Mouse (Mus musculus) forebrain, embryonic 13.5 days (tissue): ENCODE measurements around the gene Osm. TPM values are rescaled to one million over a fixed set of nuclear protein-coding genes. Genes with fewer than 3 reads are reported as not detected.

ENCODE experiments used
- ATAC-seq: fragments of 200-750 bp; cut with Nextera tagmentation; 2 replicates; pipeline ENCODE4 v1.8.0; 2017
- H3K27ac ChIP-seq: fragments of 300-500 bp; sonication (generic); 2 replicates; pipeline ENCODE4 v1.5.1; 2015; ENCODE audit warnings: inconsistent platforms, mild to moderate bottlenecking, moderate library complexity
- H3K27me3 ChIP-seq: fragments of 300-500 bp; sonication (generic); 2 replicates; pipeline ENCODE4 v1.6.1; 2015; ENCODE audit warnings: mild to moderate bottlenecking, inconsistent platforms
- H3K36me3 ChIP-seq: fragments of 300-500 bp; sonication (generic); 2 replicates; pipeline ENCODE4 v1.6.1; 2015; ENCODE audit warnings: mild to moderate bottlenecking, inconsistent platforms; ENCODE audit not compliant: poor library complexity, severe bottlenecking
- H3K4me1 ChIP-seq: fragments of 300-500 bp; sonication (generic); 2 replicates; pipeline ENCODE4 v1.6.1; 2015; ENCODE audit warnings: inconsistent platforms
- H3K4me2 ChIP-seq: fragments of 300-500 bp; sonication (generic); 2 replicates; pipeline ENCODE4 v1.6.1; 2015; ENCODE audit warnings: inconsistent platforms, mild to moderate bottlenecking, moderate library complexity
- H3K4me3 ChIP-seq: fragments of 300-500 bp; sonication (generic); 2 replicates; pipeline ENCODE4 v1.5.1; 2015; ENCODE audit warnings: mild to moderate bottlenecking, inconsistent platforms
- H3K9ac ChIP-seq: fragments of 300-500 bp; sonication (generic); 2 replicates; pipeline ENCODE4 v1.6.1; 2015; ENCODE audit warnings: mild to moderate bottlenecking, inconsistent platforms
- H3K9me3 ChIP-seq: fragments of 300-500 bp; sonication (generic); replicated peaks from 2 replicates; pipeline ENCODE4 v1.6.1; 2016; ENCODE audit warnings: inconsistent platforms
- WGBS: fragments of 180-500 bp; shearing (Covaris S2); methylation state at CpG from one replicate; pipeline ENCODE4 v1.1.7; 2015; 5-methylcytosine and 5-hydroxymethylcytosine counted together
- polyA plus RNA-seq: library from polyadenylated mRNA; unstranded; fragments of >200 nt; fragmentation: Nextera tagmentation; extraction: Ambion mirVana; gene quantifications from 2 replicates; pipeline ENCODE4 v1.2.1, GENCODE M21; 2015

Osm gene
- not detected in 2 replicates for polyA plus RNA-seq

- H3K4me2 ChIP-seq: no peak within 1 kb of the TSS
- no peak within 1 kb of the TSS for H3K4me3 ChIP-seq
- H3K36me3 ChIP-seq: no peaks in the 10 kb centered on the region
- H3K9ac ChIP-seq: no peak within 1 kb of the TSS
- no peak for ATAC-seq
- H3K27me3 ChIP-seq: no peaks in the 10 kb centered on the region
- no peaks in the 10 kb centered on the region for H3K4me1 ChIP-seq
- no peaks in the 10 kb centered on the region for H3K9me3 ChIP-seq
- no peak within 1 kb of the TSS for H3K27ac ChIP-seq
- WGBS: 69% methylated on average over 16 of the region's 16 CpGs
These were observed at the start of gene Osm for GRCm38 (mm10) chr11:4235665-4236545. Gene Osm (plus strand): TSS chr11:4236420.

- Histone ChIP-seq H3K9me3 (no peaks in the 10 kb centered on the region), H3K27me3 (no peaks in the 10 kb centered on the region), H3K4me3 (peak within 1 kb of the TSS; percentile 79), H3K4me1 (peaks cover 23% of the 10 kb centered on the region), H3K36me3 (peaks cover 24% of the 10 kb centered on the region), H3K27ac (peak within 1 kb of the TSS; percentile 31; the same call in 1 of the 2 replicates), H3K4me2 (peak within 1 kb of the TSS; percentile 88), H3K9ac (peak within 1 kb of the TSS; percentile 93)
- peak; percentile 99 for ATAC-seq
- under 1% methylated on average over 48 of the region's 71 CpGs for WGBS
These were observed 49.5 kb upstream of the Osm start, which contains the start of gene Tbc1d10a for GRCm38 (mm10) chr11:4186486-4187317. Gene Tbc1d10a (plus strand): TSS chr11:4186789.

DNA sequence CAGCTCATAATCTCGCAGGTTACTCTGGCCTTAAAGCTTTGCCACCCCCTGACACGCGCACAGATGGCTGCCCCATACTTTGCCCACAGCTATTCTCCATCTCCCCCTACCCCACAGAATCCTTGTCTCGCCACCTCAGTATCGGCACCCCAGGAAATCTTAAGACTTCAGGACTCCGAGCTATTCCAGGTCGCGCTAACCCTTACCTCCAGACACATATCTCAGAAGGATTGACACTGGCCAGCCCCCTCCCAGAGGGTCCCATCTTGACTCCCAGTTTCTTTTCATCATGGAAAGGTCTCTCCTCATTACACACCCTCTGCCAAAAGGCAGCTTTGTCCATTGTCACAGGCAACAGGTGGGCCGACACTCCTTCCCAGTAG is 48.9 kb upstream of the Osm start:
- no peak; the same call in 1 of the 2 replicates for ATAC-seq
- Histone ChIP-seq H3K4me2 (peak overlapping the region; percentile 88), H3K9me3 (no peaks in the 10 kb centered on the region), H3K27ac (no peak overlapping the region), H3K4me3 (peak overlapping the region; percentile 79), H3K36me3 (peaks cover 19% of the 10 kb centered on the region), H3K4me1 (peaks cover 23% of the 10 kb centered on the region), H3K27me3 (no peaks in the 10 kb centered on the region), H3K9ac (peak overlapping the region; percentile 93)
- WGBS: 12% methylated on average over 9 of the region's 9 CpGs

- Histone ChIP-seq H3K4me1 (peaks cover 15% of the 10 kb centered on the region), H3K27ac (no peak overlapping the region), H3K36me3 (peaks cover 2% of the 10 kb centered on the region; the same call in 1 of the 2 replicates), H3K27me3 (no peaks in the 10 kb centered on the region), H3K9ac (no peak overlapping the region), H3K4me2 (no peak overlapping the region), H3K9me3 (no peaks in the 10 kb centered on the region), H3K4me3 (no peak overlapping the region)
- WGBS: 91% methylated on average over 6 of the region's 6 CpGs
- no peak for ATAC-seq
These were observed 47.0 kb upstream of the Osm start for GRCm38 (mm10) chr11:4189182-4189581.

- Histone ChIP-seq H3K4me1 (peaks cover 15% of the 10 kb centered on the region), H3K27ac (no peak overlapping the region), H3K4me2 (no peak overlapping the region), H3K27me3 (no peaks in the 10 kb centered on the region), H3K9me3 (no peaks in the 10 kb centered on the region), H3K9ac (no peak overlapping the region), H3K36me3 (no peaks in the 10 kb centered on the region), H3K4me3 (no peak overlapping the region)
- ATAC-seq: no peak
- 72% methylated on average over 3 of the region's 3 CpGs for WGBS
These were observed 45.5 kb upstream of the Osm start for GRCm38 (mm10) chr11:4190677-4191076.

GRCm38 (mm10) chr11:4192757-4193156 is 43.5 kb upstream of the Osm start:
- no peak overlapping the region for H3K4me3 ChIP-seq
- H3K9ac ChIP-seq: no peak overlapping the region
- H3K9me3 ChIP-seq: no peaks in the 10 kb centered on the region
- H3K27ac ChIP-seq: no peak overlapping the region
- 76% methylated on average over 3 of the region's 3 CpGs for WGBS
- H3K36me3 ChIP-seq: no peaks in the 10 kb centered on the region
- no peak overlapping the region for H3K4me2 ChIP-seq
- H3K4me1 ChIP-seq: peaks cover 7% of the 10 kb centered on the region
- H3K27me3 ChIP-seq: no peaks in the 10 kb centered on the region
- no peak for ATAC-seq

- Histone ChIP-seq H3K4me1 (peaks cover under 1% of the 10 kb centered on the region), H3K9me3 (no peaks in the 10 kb centered on the region)
These were observed 42.8 kb upstream of the Osm start for GRCm38 (mm10) chr11:4193420-4193819.

DNA sequence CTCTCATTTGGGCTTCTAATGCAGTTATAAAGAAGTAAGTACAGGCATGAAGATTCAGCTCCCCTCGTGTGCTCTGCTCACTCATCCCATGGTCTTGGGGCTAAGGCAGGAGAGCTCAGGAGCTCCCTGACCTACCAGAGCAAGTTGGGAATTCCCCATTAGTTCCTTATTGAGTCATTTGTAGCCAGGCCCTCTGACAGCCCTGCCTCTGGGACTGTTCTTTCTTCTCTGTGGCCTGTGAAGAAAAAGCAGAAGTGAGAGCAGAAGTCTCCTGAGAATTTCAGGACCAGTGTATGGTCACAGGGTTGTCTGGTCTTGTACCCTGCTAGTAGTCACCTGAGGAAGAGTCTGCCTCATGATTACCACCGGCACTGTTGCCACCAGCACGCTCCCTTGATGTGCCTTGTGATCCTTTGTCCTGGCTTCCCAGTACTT is 40.6 kb upstream of the Osm start:
- WGBS: 81% methylated on average over 3 of the region's 3 CpGs
- no peak overlapping the region for H3K4me3 ChIP-seq
- no peaks in the 10 kb centered on the region for H3K27me3 ChIP-seq
- H3K9ac ChIP-seq: no peak overlapping the region
- no peaks in the 10 kb centered on the region for H3K36me3 ChIP-seq
- H3K4me1 ChIP-seq: no peaks in the 10 kb centered on the region
- no peak overlapping the region for H3K4me2 ChIP-seq
- H3K9me3 ChIP-seq: no peaks in the 10 kb centered on the region
- H3K27ac ChIP-seq: no peak overlapping the region
- no peak for ATAC-seq

More at GRCm38 (mm10) chr11:4193420-4193819, 42.8 kb upstream of the Osm start:
- Histone ChIP-seq H3K4me2 (no peak overlapping the region), H3K36me3 (no peaks in the 10 kb centered on the region), H3K9ac (no peak overlapping the region), H3K4me3 (no peak overlapping the region), H3K27me3 (no peaks in the 10 kb centered on the region), H3K27ac (no peak overlapping the region)
- ATAC-seq: no peak

- Histone ChIP-seq H3K4me3 (no peak overlapping the region), H3K9ac (no peak overlapping the region), H3K4me1 (no peaks in the 10 kb centered on the region), H3K4me2 (no peak overlapping the region), H3K27ac (no peak overlapping the region), H3K9me3 (no peaks in the 10 kb centered on the region), H3K36me3 (no peaks in the 10 kb centered on the region), H3K27me3 (no peaks in the 10 kb centered on the region)
- no peak for ATAC-seq
- WGBS: 84% methylated on average over 8 of the region's 8 CpGs
These were observed 39.6 kb upstream of the Osm start for GRCm38 (mm10) chr11:4196636-4197035.

DNA sequence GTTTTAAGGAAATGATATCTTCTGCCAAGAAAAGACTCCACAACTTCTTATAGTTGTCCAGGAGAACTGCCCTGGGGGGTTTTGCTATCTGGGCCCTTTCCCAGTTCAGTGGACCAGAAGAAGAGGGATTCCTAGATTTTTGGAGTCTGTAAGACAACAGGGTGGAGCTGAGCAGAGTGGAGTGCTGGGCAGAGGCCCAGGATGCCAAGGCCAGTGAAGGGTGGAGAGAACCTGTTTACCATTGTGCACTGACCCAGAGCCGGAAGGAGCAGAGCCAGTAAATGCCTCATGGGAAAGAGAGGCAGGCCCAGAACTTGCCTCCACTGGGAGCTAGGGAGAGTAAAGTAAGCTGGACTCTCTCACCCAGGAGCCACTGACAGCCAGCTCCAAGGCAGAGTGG is 38.5 kb upstream of the Osm start:
- 64% methylated on average over 1 of the region's 1 CpGs for whole genome bisulfite sequencing
- Histone ChIP-seq H3K9ac (no peak overlapping the region), H3K4me2 (no peak overlapping the region), H3K9me3 (no peaks in the 10 kb centered on the region), H3K27ac (no peak overlapping the region), H3K27me3 (no peaks in the 10 kb centered on the region), H3K4me1 (no peaks in the 10 kb centered on the region), H3K36me3 (no peaks in the 10 kb centered on the region), H3K4me3 (no peak overlapping the region)
- no peak for ATAC-seq

DNA sequence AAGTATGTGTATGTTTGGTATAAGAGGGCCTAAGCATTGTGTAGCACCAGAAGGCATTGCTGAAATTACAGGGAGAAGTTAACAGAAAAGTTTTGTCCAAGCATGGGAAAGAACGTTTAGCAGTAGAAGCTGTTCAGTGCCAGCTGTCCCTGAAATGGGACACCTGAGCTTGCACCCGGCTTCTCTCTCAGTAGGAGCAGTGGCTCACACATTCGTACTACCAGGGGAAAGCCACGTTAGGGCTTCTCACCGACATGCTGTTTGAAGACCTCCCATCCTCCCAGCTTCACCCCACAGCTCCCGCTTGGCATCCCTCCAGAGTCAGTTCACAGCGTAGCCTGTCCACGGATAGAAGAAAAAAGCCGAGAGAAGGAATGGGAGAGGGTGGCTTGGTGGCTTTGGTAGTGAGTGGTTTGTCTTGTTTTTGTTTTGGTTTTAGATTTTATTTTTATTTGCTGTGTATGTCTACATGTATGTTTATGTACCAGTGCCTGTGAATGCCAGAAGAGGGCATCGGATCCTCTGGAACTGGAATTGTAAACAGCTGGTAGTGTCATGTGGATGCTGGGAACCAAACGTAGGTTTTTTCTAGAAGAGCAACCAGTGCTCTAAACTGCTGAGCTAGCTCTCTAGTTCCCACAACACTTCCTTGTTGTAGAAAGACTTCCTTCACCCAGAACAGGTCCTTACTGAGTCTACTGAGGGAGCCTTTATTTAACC is 34.1 kb upstream of the Osm start:
- ATAC-seq: no peak
- WGBS: 75% methylated on average over 11 of the region's 11 CpGs
- H3K9ac ChIP-seq: no peak overlapping the region

More for the DNA sequence above, 34.1 kb upstream of the Osm start:
- Histone ChIP-seq H3K27me3 (no peaks in the 10 kb centered on the region), H3K27ac (no peak overlapping the region), H3K4me3 (no peak overlapping the region), H3K36me3 (peaks cover 7% of the 10 kb centered on the region; the same call in 1 of the 2 replicates), H3K4me1 (peaks cover 4% of the 10 kb centered on the region; the same call in 1 of the 2 replicates), H3K9me3 (no peaks in the 10 kb centered on the region), H3K4me2 (no peak overlapping the region)
